Mouse (Mus musculus) intestine, embryonic 16.5 days (tissue): ENCODE results near the gene Zfp825. TPM values are rescaled to one million over a fixed set of nuclear protein-coding genes. Genes with fewer than 3 reads are reported as not detected.
"Not testable (repeated sequence)": the region's sequence is repeated elsewhere in the genome, so short reads cannot be mapped to it uniquely, and the experiment has no call there.

ENCODE experiments used
- ATAC-seq: fragments of 200-750 bp; cut with Nextera tagmentation; 2 replicates; pipeline ENCODE4 v1.8.0; 2017; ENCODE audit warnings: moderate TSS enrichment, moderate library complexity
- H3K27ac ChIP-seq: fragments of 300-500 bp; sonication (generic); 2 replicates; pipeline ENCODE4 v1.5.1; 2014; ENCODE audit warnings: mild to moderate bottlenecking, low read length
- H3K27me3 ChIP-seq: fragments of 300-500 bp; sonication (generic); replicated peaks from 2 replicates; pipeline ENCODE4 v1.6.1; 2014; ENCODE audit warnings: low read length, control low read depth, mixed read lengths; ENCODE audit not compliant: control insufficient read depth, insufficient read depth
- H3K36me3 ChIP-seq: fragments of 300-500 bp; sonication (generic); 2 replicates; pipeline ENCODE4 v1.6.1; 2014; ENCODE audit warnings: low read length, control low read depth; ENCODE audit not compliant: control insufficient read depth, insufficient read depth
- H3K4me1 ChIP-seq: fragments of 300-500 bp; sonication (generic); 2 replicates; pipeline ENCODE4 v1.6.1; 2014; ENCODE audit warnings: low read length, control low read depth, mixed read lengths; ENCODE audit not compliant: control insufficient read depth, insufficient read depth
- H3K4me2 ChIP-seq: fragments of 300-500 bp; sonication (generic); 2 replicates; pipeline ENCODE4 v1.6.1; 2014; ENCODE audit warnings: low read depth, low read length, control low read depth
- H3K4me3 ChIP-seq: fragments of 300-500 bp; sonication (generic); 2 replicates; pipeline ENCODE4 v1.5.1; 2014; ENCODE audit warnings: mild to moderate bottlenecking, low read length
- H3K9ac ChIP-seq: fragments of 300-500 bp; sonication (generic); 2 replicates; pipeline ENCODE4 v1.6.1; 2014; ENCODE audit warnings: low read depth, low read length
- H3K9me3 ChIP-seq: fragments of 300-500 bp; sonication (generic); 2 replicates; pipeline ENCODE4 v1.6.1; 2016; ENCODE audit warnings: low read length, control low read depth; ENCODE audit not compliant: control insufficient read depth
- WGBS: fragments of 180-500 bp; shearing (Covaris S2); extraction: QIAGEN DNeasy Blood & Tissue Kit; methylation state at CpG from one replicate; pipeline ENCODE4 v1.1.7; 2014; 5-methylcytosine and 5-hydroxymethylcytosine counted together
- polyA plus RNA-seq: library from polyadenylated mRNA; unstranded; fragments of >200 nt; fragmentation: Nextera tagmentation; extraction: Ambion mirVana; gene quantifications from 2 replicates; pipeline ENCODE4 v1.2.1, GENCODE M21; 2015

The Zfp825 gene
- polyA plus RNA-seq = 12.8 and 15.2 TPM in 2 replicates

- H3K9me3 ChIP-seq = no peaks in the 10 kb centered on the region
- under 1% methylated on average over 23 of the region's 23 CpGs for WGBS
- peak within 1 kb of the TSS; percentile 65 for H3K4me3 ChIP-seq
- H3K4me1 ChIP-seq = no peaks in the 10 kb centered on the region
- peak within 1 kb of the TSS; percentile 81 for H3K9ac ChIP-seq
- peak within 1 kb of the TSS; percentile 87 for H3K27ac ChIP-seq
- H3K27me3 ChIP-seq = no peaks in the 10 kb centered on the region
- peak; percentile 99 for ATAC-seq
- H3K4me2 ChIP-seq = peak within 1 kb of the TSS; percentile 89
- H3K36me3 ChIP-seq = no peaks in the 10 kb centered on the region
Measured at GRCm38 (mm10) chr13:74493911-74494679, at the start of gene Zfp825. Zfp825 (minus strand) TSS chr13:74493992.

- not testable (repeated sequence) for H3K9ac ChIP-seq, H3K27ac ChIP-seq, H3K4me1 ChIP-seq, H3K4me3 ChIP-seq, H3K36me3 ChIP-seq, ATAC-seq, H3K27me3 ChIP-seq, H3K4me2 ChIP-seq, H3K9me3 ChIP-seq
- WGBS = 92% methylated on average over 3 of the region's 3 CpGs
Measured at GRCm38 (mm10) chr13:74535418-74535817, 41.6 kb upstream of the Zfp825 start.

GRCm38 (mm10) chr13:74534864-74535263 is 41.1 kb upstream of the Zfp825 start:
- peak; percentile 59; the same call in 1 of the 2 replicates for ATAC-seq

GRCm38 (mm10) chr13:74534096-74534495 is 40.3 kb upstream of the Zfp825 start:
- Histone ChIP-seq H3K9ac (no peak overlapping the region), H3K9me3 (peaks cover 6% of the 10 kb centered on the region; the same call in 1 of the 2 replicates), H3K4me2 (no peak overlapping the region), H3K4me1 (no peaks in the 10 kb centered on the region), H3K27me3 (no peaks in the 10 kb centered on the region), H3K4me3 (no peak overlapping the region), H3K27ac (no peak overlapping the region), H3K36me3 (no peaks in the 10 kb centered on the region)
- 92% methylated on average over 15 of the region's 15 CpGs for WGBS
- 0 out of 2 replicates have a peak, but pooled peaks have one; percentile 16 for ATAC-seq

More at GRCm38 (mm10) chr13:74534864-74535263, 41.1 kb upstream of the Zfp825 start:
- not testable (repeated sequence) for H3K27ac ChIP-seq, H3K36me3 ChIP-seq, H3K9ac ChIP-seq, H3K4me1 ChIP-seq, H3K4me3 ChIP-seq, H3K4me2 ChIP-seq, H3K27me3 ChIP-seq, H3K9me3 ChIP-seq
- WGBS = 10% methylated on average over 3 of the region's 3 CpGs

- not testable (repeated sequence) for H3K9ac ChIP-seq, H3K4me3 ChIP-seq, H3K4me2 ChIP-seq, ATAC-seq, H3K36me3 ChIP-seq, H3K4me1 ChIP-seq, H3K9me3 ChIP-seq, H3K27me3 ChIP-seq, H3K27ac ChIP-seq
- 32% methylated on average over 1 of the region's 1 CpGs for WGBS
Measured at GRCm38 (mm10) chr13:74531251-74531650, 37.5 kb upstream of the Zfp825 start.

GRCm38 (mm10) chr13:74529372-74529715 is 35.6 kb upstream of the Zfp825 start:
- H3K9ac ChIP-seq, H3K27ac ChIP-seq, H3K27me3 ChIP-seq, H3K4me2 ChIP-seq, H3K9me3 ChIP-seq, H3K36me3 ChIP-seq, H3K4me3 ChIP-seq, H3K4me1 ChIP-seq, ATAC-seq: not testable (repeated sequence)
- 30% methylated on average over 1 of the region's 1 CpGs for whole genome bisulfite sequencing

- not testable (repeated sequence) for H3K27me3 ChIP-seq, ATAC-seq, H3K9ac ChIP-seq, H3K27ac ChIP-seq, H3K9me3 ChIP-seq, H3K4me2 ChIP-seq, H3K4me1 ChIP-seq, H3K36me3 ChIP-seq, H3K4me3 ChIP-seq
Measured at GRCm38 (mm10) chr13:74528519-74529371, 35.0 kb upstream of the Zfp825 start.

GRCm38 (mm10) chr13:74522481-74523237 is 28.9 kb upstream of the Zfp825 start:
- Histone ChIP-seq H3K9me3 (no peaks in the 10 kb centered on the region), H3K4me2 (peak overlapping the region; percentile 73), H3K36me3 (no peaks in the 10 kb centered on the region), H3K4me3 (peak overlapping the region; percentile 59), H3K9ac (peak overlapping the region; percentile 67), H3K27ac (peak overlapping the region; percentile 85), H3K4me1 (no peaks in the 10 kb centered on the region), H3K27me3 (no peaks in the 10 kb centered on the region)
- peak; percentile 100 for ATAC-seq
- 4% methylated on average over 15 of the region's 15 CpGs for WGBS

GRCm38 (mm10) chr13:74522141-74522480 is 28.3 kb upstream of the Zfp825 start:
- H3K4me1 ChIP-seq, H3K27me3 ChIP-seq, H3K36me3 ChIP-seq, ATAC-seq, H3K9me3 ChIP-seq, H3K27ac ChIP-seq: not testable (repeated sequence)
- 2% methylated on average over 3 of the region's 3 CpGs for WGBS
- Histone ChIP-seq H3K9ac (peak overlapping the region; percentile 67), H3K4me3 (peak overlapping the region; percentile 59), H3K4me2 (peak overlapping the region; percentile 73)
